Mouse (Mus musculus) kidney, embryonic 14.5 days (tissue): ENCODE measurements at regions not wholly inside any gene's neighbourhood (a gene's known extent, or its start where the extent isn't known, plus 50 kb on each side); places are given as distances from the start of the nearest gene placed in this dataset.

Experiments
- ATAC-seq: fragments of 200-750 bp; cut with Nextera tagmentation; 2 replicates; pipeline ENCODE4 v1.8.0; 2017; ENCODE audit warnings: moderate number of reproducible peaks, mild to moderate bottlenecking, moderate TSS enrichment, moderate library complexity; ENCODE audit not compliant: low FRiP score, low TSS enrichment
- H3K27ac ChIP-seq: fragments of 300-500 bp; sonication (generic); 2 replicates; pipeline ENCODE4 v1.5.1; 2014; ENCODE audit warnings: low read depth, mild to moderate bottlenecking, low read length, moderate library complexity, mixed read lengths
- H3K27me3 ChIP-seq: fragments of 300-500 bp; sonication (generic); 2 replicates; pipeline ENCODE4 v1.6.1; 2014; ENCODE audit warnings: mild to moderate bottlenecking, low read length; ENCODE audit not compliant: control insufficient read depth, insufficient read depth
- H3K36me3 ChIP-seq: fragments of 300-500 bp; sonication (generic); 2 replicates; pipeline ENCODE4 v1.6.1; 2014; ENCODE audit warnings: low read length, mixed read lengths; ENCODE audit not compliant: control insufficient read depth, insufficient read depth
- H3K4me1 ChIP-seq: fragments of 300-500 bp; sonication (generic); 2 replicates; pipeline ENCODE4 v1.6.1; 2014; ENCODE audit warnings: low read length, mixed read lengths; ENCODE audit not compliant: control insufficient read depth, insufficient read depth
- H3K4me2 ChIP-seq: fragments of 300-500 bp; sonication (generic); replicated peaks from 2 replicates; pipeline ENCODE4 v1.6.1; 2014; ENCODE audit warnings: low read depth, mild to moderate bottlenecking, low read length
- H3K4me3 ChIP-seq: fragments of 300-500 bp; sonication (generic); 2 replicates; pipeline ENCODE4 v1.5.1; 2014; ENCODE audit warnings: mild to moderate bottlenecking, low read length
- H3K9ac ChIP-seq: fragments of 300-500 bp; sonication (generic); 2 replicates; pipeline ENCODE4 v1.6.1; 2014; ENCODE audit warnings: low read depth, mild to moderate bottlenecking, low read length, moderate library complexity
- H3K9me3 ChIP-seq: fragments of 300-500 bp; sonication (generic); 2 replicates; pipeline ENCODE4 v1.6.1; 2016; ENCODE audit warnings: low read length; ENCODE audit not compliant: control insufficient read depth
- WGBS: fragments of 180-500 bp; shearing (Covaris S2); extraction: QIAGEN DNeasy Blood & Tissue Kit; methylation state at CpG from one replicate; pipeline ENCODE4 v1.1.7; 2014; 5-methylcytosine and 5-hydroxymethylcytosine counted together

- no peak overlapping the region for H3K27ac ChIP-seq
- H3K4me1 ChIP-seq = no peaks in the 10 kb centered on the region
- H3K9ac ChIP-seq = no peak overlapping the region
- H3K9me3 ChIP-seq = no peaks in the 10 kb centered on the region
- H3K36me3 ChIP-seq = no peaks in the 10 kb centered on the region
- 88% methylated on average over 5 of the region's 5 CpGs for whole genome bisulfite sequencing
- no peak overlapping the region for H3K4me3 ChIP-seq
- no peak overlapping the region for H3K4me2 ChIP-seq
- no peaks in the 10 kb centered on the region for H3K27me3 ChIP-seq
- ATAC-seq = no peak
Observed at GRCm38 (mm10) chr14:71103955-71104354, 504.3 kb upstream of the Fam160b2 start.

GRCm38 (mm10) chr14:71095661-71096422 lies 496.2 kb upstream of the Fam160b2 start:
- ATAC-seq = no peak
- no peaks in the 10 kb centered on the region for H3K9me3 ChIP-seq
- H3K27me3 ChIP-seq = no peaks in the 10 kb centered on the region
- no peak overlapping the region for H3K4me3 ChIP-seq
- H3K9ac ChIP-seq = no peak overlapping the region
- no peaks in the 10 kb centered on the region for H3K36me3 ChIP-seq
- H3K4me2 ChIP-seq = no peak overlapping the region
- peaks cover 4% of the 10 kb centered on the region; the same call in 1 of the 2 replicates for H3K4me1 ChIP-seq
- WGBS = 70% methylated on average over 7 of the region's 7 CpGs
- no peak overlapping the region for H3K27ac ChIP-seq

GRCm38 (mm10) chr14:71092626-71093326 lies 493.1 kb upstream of the Fam160b2 start:
- ATAC-seq = 0 out of 2 replicates have a peak, but pooled peaks have one; percentile 24
- Histone ChIP-seq H3K27me3 (no peaks in the 10 kb centered on the region), H3K36me3 (no peaks in the 10 kb centered on the region), H3K9me3 (no peaks in the 10 kb centered on the region), H3K9ac (no peak overlapping the region), H3K4me1 (peaks cover 4% of the 10 kb centered on the region; the same call in 1 of the 2 replicates), H3K4me2 (no peak overlapping the region), H3K27ac (no peak overlapping the region), H3K4me3 (no peak overlapping the region)
- 40% methylated on average over 8 of the region's 8 CpGs for WGBS

- ATAC-seq = no peak
- H3K27ac ChIP-seq = no peak overlapping the region
- H3K27me3 ChIP-seq = no peaks in the 10 kb centered on the region
- H3K9ac ChIP-seq = no peak overlapping the region
- no peaks in the 10 kb centered on the region for H3K36me3 ChIP-seq
- no peak overlapping the region for H3K4me3 ChIP-seq
- no peaks in the 10 kb centered on the region for H3K9me3 ChIP-seq
- WGBS = 79% methylated on average over 3 of the region's 3 CpGs
- H3K4me2 ChIP-seq = no peak overlapping the region
- no peaks in the 10 kb centered on the region for H3K4me1 ChIP-seq
Observed at GRCm38 (mm10) chr14:71085721-71086120, 486.1 kb upstream of the Fam160b2 start.

DNA sequence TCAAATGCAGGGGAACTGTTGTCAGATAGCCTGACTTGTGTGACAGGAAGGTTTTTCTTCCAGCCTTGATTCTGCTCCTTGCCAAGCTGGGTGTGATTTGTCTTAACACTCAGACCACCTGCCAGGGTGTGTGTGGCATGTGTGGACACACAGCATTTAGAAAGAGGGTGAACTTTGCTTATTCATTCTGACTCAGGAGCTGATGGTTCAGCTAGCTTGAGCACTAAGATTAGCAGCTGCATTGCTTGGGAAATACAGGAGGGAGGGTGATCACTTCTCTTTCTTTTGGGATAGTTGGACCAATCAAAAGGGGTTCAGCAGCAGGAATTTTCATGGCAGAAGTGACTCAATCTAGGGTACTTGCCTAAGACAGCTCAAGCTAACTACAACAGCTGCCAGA lies 482.7 kb upstream of the Fam160b2 start:
- Histone ChIP-seq H3K4me1 (no peaks in the 10 kb centered on the region), H3K36me3 (no peaks in the 10 kb centered on the region), H3K27ac (no peak overlapping the region), H3K27me3 (no peaks in the 10 kb centered on the region), H3K9me3 (no peaks in the 10 kb centered on the region), H3K4me2 (no peak overlapping the region), H3K9ac (no peak overlapping the region), H3K4me3 (no peak overlapping the region)
- no peak for ATAC-seq

GRCm38 (mm10) chr14:71075671-71076070 lies 476.0 kb upstream of the Fam160b2 start:
- no peak for ATAC-seq
- H3K4me2 ChIP-seq = no peak overlapping the region
- H3K4me3 ChIP-seq = no peak overlapping the region
- H3K36me3 ChIP-seq = no peaks in the 10 kb centered on the region
- no peaks in the 10 kb centered on the region for H3K27me3 ChIP-seq
- H3K4me1 ChIP-seq = no peaks in the 10 kb centered on the region
- no peak overlapping the region for H3K9ac ChIP-seq
- no peak overlapping the region for H3K27ac ChIP-seq
- H3K9me3 ChIP-seq = no peaks in the 10 kb centered on the region
- 89% methylated on average over 2 of the region's 2 CpGs for WGBS

DNA sequence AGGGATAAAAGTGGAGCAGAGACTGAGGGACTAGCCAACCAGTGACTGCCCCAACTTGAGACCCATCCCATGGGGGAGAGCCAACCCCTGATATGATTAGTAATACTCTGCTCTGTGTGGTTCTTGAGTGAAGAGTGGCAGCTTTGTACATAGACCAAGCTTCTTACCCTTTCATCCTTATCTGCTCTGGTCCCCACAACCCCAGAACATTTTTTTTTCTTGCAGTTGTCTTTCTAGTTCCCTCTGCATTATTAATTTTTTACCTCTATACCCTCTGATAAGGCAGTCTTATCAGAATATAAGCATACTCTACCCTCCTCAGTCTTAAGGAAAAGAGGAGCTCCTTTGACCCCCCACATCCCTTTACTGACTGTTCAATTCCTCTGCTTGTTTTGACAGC lies 474.4 kb upstream of the Fam160b2 start:
- H3K27ac ChIP-seq = no peak overlapping the region
- H3K9me3 ChIP-seq = peaks cover 3% of the 10 kb centered on the region; the same call in 1 of the 2 replicates

DNA sequence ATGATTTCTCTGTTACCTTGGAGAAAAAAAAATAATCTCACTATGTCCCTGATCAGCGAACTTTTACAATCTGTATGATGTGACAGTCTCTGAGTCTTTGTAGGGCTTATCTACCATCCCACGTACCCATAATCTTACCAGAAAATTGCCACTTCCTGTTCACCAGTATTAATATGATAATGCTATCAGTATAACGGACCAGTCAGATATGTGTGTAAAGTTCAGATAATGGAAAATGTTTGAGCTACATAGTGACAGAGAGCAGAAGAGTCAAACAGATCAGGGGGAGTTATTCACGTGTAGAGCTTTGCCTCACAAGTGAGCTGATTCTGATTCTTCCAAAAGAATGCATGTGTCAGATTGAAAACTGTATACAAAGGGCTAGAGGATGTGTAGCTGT lies 466.0 kb upstream of the Fam160b2 start:
- no peak for ATAC-seq
- Histone ChIP-seq H3K4me2 (no peak overlapping the region), H3K36me3 (no peaks in the 10 kb centered on the region), H3K9me3 (peaks cover 3% of the 10 kb centered on the region; the same call in 1 of the 2 replicates), H3K27me3 (no peaks in the 10 kb centered on the region), H3K27ac (no peak overlapping the region), H3K4me3 (no peak overlapping the region), H3K9ac (no peak overlapping the region), H3K4me1 (no peaks in the 10 kb centered on the region)
- 83% methylated on average over 4 of the region's 4 CpGs for WGBS

More for the DNA sequence above, 474.4 kb upstream of the Fam160b2 start:
- H3K36me3 ChIP-seq = no peaks in the 10 kb centered on the region
- no peaks in the 10 kb centered on the region for H3K27me3 ChIP-seq
- H3K4me2 ChIP-seq = no peak overlapping the region
- no peak for ATAC-seq
- H3K4me3 ChIP-seq = no peak overlapping the region
- no peak overlapping the region for H3K9ac ChIP-seq
- no peaks in the 10 kb centered on the region for H3K4me1 ChIP-seq

- no peak overlapping the region for H3K4me3 ChIP-seq
- no peaks in the 10 kb centered on the region for H3K36me3 ChIP-seq
- no peaks in the 10 kb centered on the region for H3K9me3 ChIP-seq
- no peak for ATAC-seq
- no peak overlapping the region for H3K4me2 ChIP-seq
- H3K9ac ChIP-seq = no peak overlapping the region
- H3K4me1 ChIP-seq = no peaks in the 10 kb centered on the region
- no peaks in the 10 kb centered on the region for H3K27me3 ChIP-seq
- no peak overlapping the region for H3K27ac ChIP-seq
- WGBS = 83% methylated on average over 2 of the region's 2 CpGs
Observed at GRCm38 (mm10) chr14:71056601-71057000, 457.0 kb upstream of the Fam160b2 start.
